Mouse (Mus musculus): Measurements from ENCODE around the gene Ncl.

DNA sequence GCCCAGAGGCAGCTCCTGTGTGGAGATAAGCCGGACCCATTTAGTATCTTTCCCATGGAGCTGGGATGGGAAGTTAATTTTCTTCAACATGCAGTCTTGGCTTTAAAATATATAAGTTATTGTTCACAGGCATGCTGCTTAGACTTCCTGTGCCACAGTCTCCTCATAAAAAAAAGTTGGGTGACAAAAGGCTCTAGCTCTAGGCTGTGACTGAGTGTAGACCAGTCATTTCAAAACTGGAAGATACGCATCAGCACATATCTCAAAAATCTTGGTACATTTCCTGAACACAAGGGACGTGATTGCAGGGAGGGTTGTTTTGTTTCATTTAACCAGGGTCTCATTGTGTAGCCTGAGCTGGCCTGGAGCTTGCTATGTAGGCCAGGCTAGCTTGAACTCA is 35.0 kb upstream of the Ncl start:
- TF ChIP-seq MAX (IDR thresholded peaks at IDR 0.05; ENCODE audit: low read length): no peak
- no peak for TF ChIP-seq POLR2A (IDR thresholded peaks at IDR 0.05; ENCODE audit: control insufficient read depth in 1 of 2, insufficient read depth in 1 of 2, low read depth in 1 of 2, low read length in 2 of 2, poor library complexity in 1 of 2)
- no peak for TF ChIP-seq UBTF (IDR thresholded peaks at IDR 0.05; ENCODE audit: borderline replicate concordance, insufficient read depth, low read depth, low read length)
- TF ChIP-seq CTCF (IDR thresholded peaks at IDR 0.05 in 2 of 3, conservative IDR thresholded peaks at IDR 0.05 in 1 of 3; ENCODE audit: control insufficient read depth in 1 of 3, insufficient read depth in 1 of 3, low read depth in 2 of 3, low read length in 3 of 3, poor library complexity in 1 of 3, severe bottlenecking in 1 of 3): no peak
- no peak for TF ChIP-seq RAD21 (IDR thresholded peaks at IDR 0.05; ENCODE audit: low read depth, low read length)
- TF ChIP-seq MAFK (IDR thresholded peaks at IDR 0.05; ENCODE audit: borderline replicate concordance, low read depth, low read length): no peak
- no peak for TF ChIP-seq EP300 (IDR thresholded peaks at IDR 0.05; ENCODE audit: low read depth in 1 of 2, low read length in 2 of 2)
- no peak for TF ChIP-seq RCOR1 (IDR thresholded peaks at IDR 0.05; ENCODE audit: low read depth, low read length)
- TF ChIP-seq USF1 (IDR thresholded peaks at IDR 0.05; ENCODE audit: low read depth, low read length): no peak
- no peak for TF ChIP-seq JUND (IDR thresholded peaks at IDR 0.05; ENCODE audit: low read depth, low read length)
- TF ChIP-seq KAT2A (conservative IDR thresholded peaks at IDR 0.05; ENCODE audit: low read depth, low read length): no peak
- TF ChIP-seq TCF12 (IDR thresholded peaks at IDR 0.05; ENCODE audit: low read depth, low read length): no peak
- no peak for TF ChIP-seq ZNF384 (IDR thresholded peaks at IDR 0.05; ENCODE audit: low read depth, low read length)
